Comparison of ENCODE assay signal across 18 mouse cellular contexts in the genomic region with DNA sequence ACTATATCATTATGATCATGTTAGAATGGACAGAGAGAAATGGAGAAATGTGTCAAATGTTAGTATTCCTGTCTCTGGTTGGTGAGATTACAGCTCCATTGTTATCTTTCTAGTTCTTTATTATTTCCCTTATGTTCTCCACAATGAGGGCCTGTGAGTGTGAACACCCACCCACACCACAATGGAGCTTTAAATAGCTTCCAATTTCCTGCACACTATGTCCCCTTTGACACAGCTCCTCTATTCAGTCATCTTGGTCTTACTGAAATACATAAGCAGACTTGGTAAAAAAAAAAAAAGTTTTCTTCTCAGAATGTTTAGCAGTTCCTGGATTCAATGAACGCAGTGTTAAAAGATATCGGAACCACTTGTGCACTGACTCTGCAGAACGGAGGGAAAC. TPM values are rescaled to one million over a fixed set of nuclear protein-coding genes. Genes with fewer than 3 reads are reported as not detected.
DNase-seq lines count a peak whose midpoint lies in the region; ATAC-seq and TF ChIP-seq lines count a peak whose summit lies in the region.
"Had no signal": no experiment of that assay in that cellular context is flagged by ENCODE, and none has a peak within 500 bp of the region (broad histone marks: within the 10 kb centered on the region; RNA-seq: fewer than 3 reads in every experiment).

No protein-coding gene starts in this region.

- H3K27me3 ChIP-seq in heart, embryonic 10.5 days (ENCODE audit: insufficient read depth, poor library complexity, severe bottlenecking), result no peaks in the 10 kb centered on the region
- H3K27me3 ChIP-seq in liver, embryonic 12.5 days (replicated peaks), result no peaks in the 10 kb centered on the region
- H3K27me3 ChIP-seq: hindbrain, embryonic 13.5 days had no signal

- H3K36me3 ChIP-seq in heart, embryonic 10.5 days, result peaks cover 77% of the 10 kb centered on the region
- H3K36me3 ChIP-seq in liver, embryonic 12.5 days, result peaks cover 26% of the 10 kb centered on the region
- H3K36me3 ChIP-seq: G1E had no signal

- H3K4me3 ChIP-seq in heart, embryonic 10.5 days, result no peak overlapping the region
- H3K4me3 ChIP-seq in left cerebral cortex, adult 2 months, result no peak overlapping the region
- H3K4me3 ChIP-seq in cortical plate, adult 2 months (ENCODE audit: insufficient read depth, low read length), result no peak overlapping the region
- no peak overlapping the region for H3K4me3 ChIP-seq in liver, embryonic 12.5 days
- H3K4me3 ChIP-seq: hindbrain, embryonic 13.5 days had no signal

- H3K9me3 ChIP-seq in heart, embryonic 10.5 days, result no peaks in the 10 kb centered on the region
- no peaks in the 10 kb centered on the region for H3K9me3 ChIP-seq in liver, embryonic 12.5 days (replicated peaks)
- H3K9me3 ChIP-seq: hindbrain, embryonic 13.5 days had no signal

- no peak overlapping the region for H3K27ac ChIP-seq in heart, embryonic 10.5 days
- H3K27ac ChIP-seq in left cerebral cortex, adult 2 months, result peak overlapping the region; percentile 54; the same call in 1 of the 2 replicates
- H3K27ac ChIP-seq in cortical plate, adult 2 months (ENCODE audit: insufficient read depth, low read length), result peak overlapping the region; percentile 79; the same call in 1 of the 2 replicates
- 0 out of 2 replicates have a peak overlapping the region, but pooled peaks have one; percentile 30 for H3K27ac ChIP-seq in liver, embryonic 12.5 days
- H3K27ac ChIP-seq: hindbrain, embryonic 13.5 days had no signal

- intact Hi-C loops in left cerebral cortex, adult 2 months (cut with DNase I), result no loop called here

- ATAC-seq in liver, embryonic 12.5 days, result no peak
- ATAC-seq: intestine, embryonic 16.5 days had no signal

- WGBS in heart, embryonic 10.5 days, result 85% methylated on average over 3 of the region's 3 CpGs
- WGBS in liver, embryonic 12.5 days (ENCODE audit: insufficient replicate concordance), result 52% methylated on average over 3 of the region's 3 CpGs

- no peak for TF ChIP-seq CTCF in left cerebral cortex, adult 2 months (IDR thresholded peaks at IDR 0.05)
- no peak for TF ChIP-seq CTCF in cortical plate, adult 2 months (IDR thresholded peaks at IDR 0.05; ENCODE audit: extremely low read depth, insufficient read depth, low read length)

- no peak for TF ChIP-seq POLR2A in cortical plate, adult 2 months (IDR thresholded peaks at IDR 0.05; ENCODE audit: extremely low read depth, insufficient read depth, low read length)

- H3K4me2 ChIP-seq in liver, embryonic 12.5 days, result no peak overlapping the region
- H3K4me2 ChIP-seq: hindbrain, embryonic 13.5 days had no signal

- H3K4me1 ChIP-seq in heart, embryonic 10.5 days, result peaks cover 36% of the 10 kb centered on the region
- H3K4me1 ChIP-seq in cortical plate, adult 2 months (ENCODE audit: control insufficient read depth, insufficient read depth, low read length), result peaks cover 3% of the 10 kb centered on the region
- peaks cover 17% of the 10 kb centered on the region; the same call in 1 of the 2 replicates for H3K4me1 ChIP-seq in liver, embryonic 12.5 days
- H3K4me1 ChIP-seq: hindbrain, embryonic 13.5 days had no signal

- DNase-seq in heart, embryonic 10.5 days (ENCODE audit: low spot score), result peak; percentile 6
- no peak for DNase-seq in heart, adult 9 months (ENCODE audit: low spot score in 2 of 2)
- no peak for DNase-seq in left cerebral cortex, adult 2 months (ENCODE audit: extremely low spot score in 1 of 2, low spot score in 2 of 2)
- DNase-seq in left cerebral cortex, adult 18-20 months (ENCODE audit: low spot score in 2 of 2), result no peak
- DNase-seq in spleen, postnatal 10 days (ENCODE audit: low spot score in 2 of 2), result no peak
- DNase-seq: adrenal gland, adult 2 months; cerebellum, adult 9-10 months; kidney, postnatal 4 days; right cerebral cortex, postnatal 14 days had no signal

- no peak overlapping the region for H3K9ac ChIP-seq in liver, embryonic 12.5 days
- H3K9ac ChIP-seq: hindbrain, embryonic 13.5 days had no signal

RNA-seq across cellular contexts. Expression of gene Lmod3, which starts 38.1 kb away (rescaled TPM):
- polyA plus RNA-seq in heart, embryonic 10.5 days (2016; fragmentation: Nextera tagmentation; extraction: Ambion mirVana), result 10.5 and 17.5 TPM in 2 replicates
- total RNA-seq in left cerebral cortex, adult 2 months (2021), result not detected
- not detected for total RNA-seq in left cerebral cortex, adult 18-20 months (2021)
- polyA plus RNA-seq in cortical plate, adult 2 months (2012; rRNA removed), result 0.04 and 0.10 TPM in 2 replicates
- polyA plus RNA-seq in liver, embryonic 12.5 days (2016; fragmentation: Nextera tagmentation; extraction: Ambion mirVana), result 0.05 and 0.10 TPM in 2 replicates
- total RNA-seq: adrenal gland, adult 2 months; granulocyte monocyte progenitor cell, adult 5-6 weeks; layer of hippocampus, postnatal 25 days; megakaryocyte-erythroid progenitor cell, adult 5-6 weeks; midbrain, postnatal 0 days had no signal
- polyA plus RNA-seq: adrenal gland, adult 2 months; G1E; midbrain, postnatal 0 days had no signal

Comparison
In these comparisons a context has a peak if more than half of its experiments do, and no peak if none do; other contexts are left out.
1. RNA of gene Lmod3, which starts 38.1 kb away (polyA plus RNA-seq): 10.5 to 17.5 TPM in heart, embryonic 10.5 days; 0.04 to 0.10 TPM in cortical plate, adult 2 months and 0.05 to 0.10 TPM in liver, embryonic 12.5 days; every median in the first group is over 10 times any median in the second.